Mouse (Mus musculus): ENCODE results near the gene Hnf1a. TPM values are rescaled to one million over a fixed set of nuclear protein-coding genes. Genes with fewer than 3 reads are reported as not detected.
A peak's percentile ranks its signal among the peaks of the same experiment; 100 is the strongest.
"Not testable (repeated sequence)": the region's sequence is repeated elsewhere in the genome, so short reads cannot be mapped to it uniquely, and the experiment has no call there.

The Hnf1a gene
- polyA plus RNA-seq, 1 experiment from 2014 or later, result 0.06 TPM

- no peak overlapping the region for H3K9ac ChIP-seq
- no peak overlapping the region for H3K27ac ChIP-seq
- WGBS, result 80% methylated on average over 5 of the region's 5 CpGs
- peaks cover 6% of the 10 kb centered on the region for H3K4me1 ChIP-seq
- no peaks in the 10 kb centered on the region for H3K27me3 ChIP-seq
- no peaks in the 10 kb centered on the region; the same call in 1 of the 2 replicates for H3K9me3 ChIP-seq (replicated peaks)
- no peak overlapping the region for H3K4me2 ChIP-seq
- no peaks in the 10 kb centered on the region for H3K36me3 ChIP-seq (ENCODE audit: poor library complexity, severe bottlenecking)
- no peak overlapping the region for H3K4me3 ChIP-seq
- no peak for ATAC-seq
Measured at GRCm38 (mm10) chr5:114958069-114958468, 12.8 kb downstream of the Hnf1a start.

GRCm38 (mm10) chr5:114953326-114953725 is 17.6 kb downstream of the Hnf1a start:
- Histone ChIP-seq H3K4me1 (no peaks in the 10 kb centered on the region), H3K4me3 (no peak overlapping the region), H3K36me3 (ENCODE audit: poor library complexity, severe bottlenecking) (peaks cover 27% of the 10 kb centered on the region), H3K9ac (no peak overlapping the region), H3K27me3 (no peaks in the 10 kb centered on the region), H3K4me2 (no peak overlapping the region), H3K9me3 (replicated peaks) (no peaks in the 10 kb centered on the region), H3K27ac (no peak overlapping the region)
- WGBS, result 88% methylated on average over 14 of the region's 14 CpGs
- ATAC-seq, result no peak

GRCm38 (mm10) chr5:114951279-114951880 is 19.5 kb downstream of the Hnf1a start:
- 86% methylated on average over 21 of the region's 21 CpGs for WGBS
- no peak for ATAC-seq
- H3K4me1 ChIP-seq, result no peaks in the 10 kb centered on the region

GRCm38 (mm10) chr5:114950669-114951068 is 20.2 kb downstream of the Hnf1a start:
- ATAC-seq, result no peak

More at GRCm38 (mm10) chr5:114951279-114951880, 19.5 kb downstream of the Hnf1a start:
- no peak overlapping the region for H3K4me2 ChIP-seq
- no peaks in the 10 kb centered on the region for H3K9me3 ChIP-seq (replicated peaks)
- H3K27ac ChIP-seq, result no peak overlapping the region
- no peak overlapping the region for H3K9ac ChIP-seq
- no peaks in the 10 kb centered on the region for H3K27me3 ChIP-seq
- peaks cover 47% of the 10 kb centered on the region for H3K36me3 ChIP-seq (ENCODE audit: poor library complexity, severe bottlenecking)
- H3K4me3 ChIP-seq, result no peak overlapping the region

GRCm38 (mm10) chr5:114949812-114950211 is 21.1 kb downstream of the Hnf1a start:
- no peaks in the 10 kb centered on the region for H3K9me3 ChIP-seq (replicated peaks)

More at GRCm38 (mm10) chr5:114950669-114951068, 20.2 kb downstream of the Hnf1a start:
- 61% methylated on average over 12 of the region's 12 CpGs for WGBS
- H3K27me3 ChIP-seq, result no peaks in the 10 kb centered on the region
- peaks cover 54% of the 10 kb centered on the region for H3K36me3 ChIP-seq (ENCODE audit: poor library complexity, severe bottlenecking)
- H3K27ac ChIP-seq, result no peak overlapping the region
- H3K4me1 ChIP-seq, result no peaks in the 10 kb centered on the region
- no peak overlapping the region for H3K9ac ChIP-seq
- H3K4me2 ChIP-seq, result no peak overlapping the region
- H3K4me3 ChIP-seq, result no peak overlapping the region
- H3K9me3 ChIP-seq (replicated peaks), result no peaks in the 10 kb centered on the region

GRCm38 (mm10) chr5:114949316-114949715 is 21.6 kb downstream of the Hnf1a start:
- no peaks in the 10 kb centered on the region for H3K4me1 ChIP-seq
- H3K4me3 ChIP-seq, result no peak overlapping the region
- H3K4me2 ChIP-seq, result no peak overlapping the region
- peaks cover 56% of the 10 kb centered on the region for H3K36me3 ChIP-seq (ENCODE audit: poor library complexity, severe bottlenecking)
- no peak overlapping the region for H3K9ac ChIP-seq
- WGBS, result 61% methylated on average over 5 of the region's 5 CpGs
- no peaks in the 10 kb centered on the region for H3K9me3 ChIP-seq (replicated peaks)
- H3K27ac ChIP-seq, result 0 out of 2 replicates have a peak overlapping the region, but pooled peaks have one; percentile 2
- ATAC-seq, result no peak
- H3K27me3 ChIP-seq, result no peaks in the 10 kb centered on the region

More at GRCm38 (mm10) chr5:114949812-114950211, 21.1 kb downstream of the Hnf1a start:
- H3K4me3 ChIP-seq, result no peak overlapping the region
- H3K36me3 ChIP-seq (ENCODE audit: poor library complexity, severe bottlenecking), result peaks cover 56% of the 10 kb centered on the region
- no peak overlapping the region for H3K9ac ChIP-seq
- H3K27me3 ChIP-seq, result no peaks in the 10 kb centered on the region
- 84% methylated on average over 9 of the region's 9 CpGs for WGBS
- no peak overlapping the region for H3K27ac ChIP-seq
- no peak overlapping the region for H3K4me2 ChIP-seq
- no peaks in the 10 kb centered on the region for H3K4me1 ChIP-seq
- no peak for ATAC-seq

- H3K27ac ChIP-seq, result 0 out of 2 replicates have a peak overlapping the region, but pooled peaks have one; percentile 2
- no peak overlapping the region for H3K4me2 ChIP-seq
- 72% methylated on average over 6 of the region's 6 CpGs for WGBS
- ATAC-seq, result no peak
- no peaks in the 10 kb centered on the region for H3K4me1 ChIP-seq
- no peaks in the 10 kb centered on the region for H3K9me3 ChIP-seq (replicated peaks)
- no peak overlapping the region for H3K9ac ChIP-seq
- peaks cover 56% of the 10 kb centered on the region for H3K36me3 ChIP-seq (ENCODE audit: poor library complexity, severe bottlenecking)
- H3K4me3 ChIP-seq, result no peak overlapping the region
- H3K27me3 ChIP-seq, result no peaks in the 10 kb centered on the region
Measured at GRCm38 (mm10) chr5:114948891-114949290, 22.0 kb downstream of the Hnf1a start.

- WGBS, result 96% methylated on average over 10 of the region's 10 CpGs
- no peak overlapping the region for H3K4me2 ChIP-seq
- peaks cover 46% of the 10 kb centered on the region for H3K36me3 ChIP-seq (ENCODE audit: poor library complexity, severe bottlenecking)
- H3K4me1 ChIP-seq, result peaks cover 9% of the 10 kb centered on the region
- no peak overlapping the region for H3K9ac ChIP-seq
- H3K27me3 ChIP-seq, result no peaks in the 10 kb centered on the region
- H3K9me3 ChIP-seq (replicated peaks), result no peaks in the 10 kb centered on the region
- no peak overlapping the region for H3K27ac ChIP-seq
- ATAC-seq, result no peak
- H3K4me3 ChIP-seq, result no peak overlapping the region
Measured at GRCm38 (mm10) chr5:114945072-114945471, 25.8 kb downstream of the Hnf1a start.

GRCm38 (mm10) chr5:114942766-114943130 is 28.1 kb downstream of the Hnf1a start:
- no peak for ATAC-seq
- H3K27ac ChIP-seq, result peak overlapping the region; percentile 92; the same call in 1 of the 2 replicates
- H3K9me3 ChIP-seq (replicated peaks), result no peaks in the 10 kb centered on the region; the same call in 1 of the 2 replicates
- peaks cover 23% of the 10 kb centered on the region for H3K36me3 ChIP-seq (ENCODE audit: poor library complexity, severe bottlenecking)
- peak overlapping the region; percentile 89 for H3K4me3 ChIP-seq
- 40% methylated on average over 4 of the region's 4 CpGs for WGBS
- H3K27me3 ChIP-seq, result no peaks in the 10 kb centered on the region
- H3K9ac ChIP-seq, result peak overlapping the region; percentile 93
- peaks cover 9% of the 10 kb centered on the region for H3K4me1 ChIP-seq
- H3K4me2 ChIP-seq, result peak overlapping the region; percentile 82

- peak within 1 kb of the TSS; percentile 89 for H3K4me3 ChIP-seq
- H3K27me3 ChIP-seq, result no peaks in the 10 kb centered on the region
- peak within 1 kb of the TSS; percentile 93 for H3K9ac ChIP-seq
- 1% methylated on average over 39 of the region's 39 CpGs for WGBS
- no peaks in the 10 kb centered on the region; the same call in 1 of the 2 replicates for H3K9me3 ChIP-seq (replicated peaks)
- peak within 1 kb of the TSS; percentile 82 for H3K4me2 ChIP-seq
- H3K27ac ChIP-seq, result peak within 1 kb of the TSS; percentile 92
- peak; percentile 98 for ATAC-seq
- H3K36me3 ChIP-seq (ENCODE audit: poor library complexity, severe bottlenecking), result peaks cover 18% of the 10 kb centered on the region
- H3K4me1 ChIP-seq, result peaks cover 9% of the 10 kb centered on the region
Measured at GRCm38 (mm10) chr5:114942074-114942765, 28.7 kb downstream of the Hnf1a start, which contains the start of gene 2210016L21Rik. 2210016L21Rik (plus strand) TSS chr5:114942158.

- H3K4me3 ChIP-seq; H3K4me1 ChIP-seq; H3K27ac ChIP-seq; H3K9ac ChIP-seq; H3K27me3 ChIP-seq; H3K9me3 ChIP-seq (replicated peaks); H3K36me3 ChIP-seq (ENCODE audit: poor library complexity, severe bottlenecking); ATAC-seq: not testable (repeated sequence)
- peak overlapping the region; percentile 82; the same call in 1 of the 2 replicates for H3K4me2 ChIP-seq
- WGBS, result 63% methylated on average over 3 of the region's 3 CpGs
Measured at GRCm38 (mm10) chr5:114941138-114941537, 29.8 kb downstream of the Hnf1a start.

GRCm38 (mm10) chr5:114935838-114936237 is 35.1 kb downstream of the Hnf1a start:
- Histone ChIP-seq H3K4me3 (no peak overlapping the region), H3K27ac (no peak overlapping the region), H3K9ac (no peak overlapping the region), H3K36me3 (ENCODE audit: poor library complexity, severe bottlenecking) (no peaks in the 10 kb centered on the region), H3K27me3 (no peaks in the 10 kb centered on the region), H3K4me2 (no peak overlapping the region), H3K9me3 (replicated peaks) (no peaks in the 10 kb centered on the region; the same call in 1 of the 2 replicates), H3K4me1 (peaks cover 6% of the 10 kb centered on the region; the same call in 1 of the 2 replicates)
- WGBS, result 25% methylated on average over 3 of the region's 3 CpGs
- no peak for ATAC-seq
